Mouse (Mus musculus): ENCODE results near the gene Lct. TPM values are rescaled to one million over a fixed set of nuclear protein-coding genes. Genes with fewer than 3 reads are reported as not detected.
"Not testable (repeated sequence)": the region's sequence is repeated elsewhere in the genome, so short reads cannot be mapped to it uniquely, and the experiment has no call there.

The Lct gene
- polyA plus RNA-seq, 1 experiment from 2014 or later = not detected

GRCm38 (mm10) chr1:128278563-128278962, 49.6 kb downstream of the Lct start:
- no peak overlapping the region for H3K27ac ChIP-seq
- no peak overlapping the region for H3K4me3 ChIP-seq (ENCODE audit: inconsistent target)
- H3K79me2 ChIP-seq (ENCODE audit: inconsistent target) = no peaks in the 10 kb centered on the region
- WGBS (ENCODE audit: missing documents) = 88% methylated on average over 3 of the region's 3 CpGs
- peaks cover 64% of the 10 kb centered on the region for H3K36me3 ChIP-seq (ENCODE audit: inconsistent target)

GRCm38 (mm10) chr1:128275908-128276307, 52.2 kb downstream of the Lct start:
- H3K36me3 ChIP-seq (ENCODE audit: inconsistent target) = peaks cover 87% of the 10 kb centered on the region
- 86% methylated on average over 1 of the region's 1 CpGs for WGBS (ENCODE audit: missing documents)
- no peak overlapping the region for H3K4me3 ChIP-seq (ENCODE audit: inconsistent target)
- H3K79me2 ChIP-seq (ENCODE audit: inconsistent target) = no peaks in the 10 kb centered on the region
- H3K27ac ChIP-seq = no peak overlapping the region

- WGBS (ENCODE audit: missing documents) = 97% methylated on average over 3 of the region's 3 CpGs
- Histone ChIP-seq H3K4me3 (ENCODE audit: inconsistent target) (no peak overlapping the region), H3K27ac (no peak overlapping the region), H3K79me2 (ENCODE audit: inconsistent target) (no peaks in the 10 kb centered on the region), H3K36me3 (ENCODE audit: inconsistent target) (peaks cover 93% of the 10 kb centered on the region)
Observed at GRCm38 (mm10) chr1:128270731-128271130, 57.4 kb downstream of the Lct start.

GRCm38 (mm10) chr1:128267061-128267460, 61.1 kb downstream of the Lct start:
- H3K27ac ChIP-seq; H3K79me2 ChIP-seq (ENCODE audit: inconsistent target); H3K4me3 ChIP-seq (ENCODE audit: inconsistent target): not testable (repeated sequence)
- peaks cover 88% of the 10 kb centered on the region for H3K36me3 ChIP-seq (ENCODE audit: inconsistent target)
- 89% methylated on average over 6 of the region's 7 CpGs for WGBS (ENCODE audit: missing documents)

- Histone ChIP-seq H3K79me2 (ENCODE audit: inconsistent target) (peaks cover 56% of the 10 kb centered on the region), H3K27ac (peak overlapping the region; percentile 53), H3K36me3 (ENCODE audit: inconsistent target) (0 out of 2 replicates have a peak, but pooled peaks cover 3% of the 10 kb centered on the region), H3K4me3 (ENCODE audit: inconsistent target) (peak overlapping the region; percentile 73)
- WGBS (ENCODE audit: missing documents) = 0% methylated on average over 19 of the region's 19 CpGs
Observed at GRCm38 (mm10) chr1:128244727-128245355, 83.3 kb downstream of the Lct start.

GRCm38 (mm10) chr1:128243996-128244726, 84.0 kb downstream of the Lct start:
- under 1% methylated on average over 69 of the region's 71 CpGs for WGBS (ENCODE audit: missing documents)
- H3K79me2 ChIP-seq (ENCODE audit: inconsistent target) = peaks cover 49% of the 10 kb centered on the region
- peak overlapping the region; percentile 73 for H3K4me3 ChIP-seq (ENCODE audit: inconsistent target)
- no peaks in the 10 kb centered on the region for H3K36me3 ChIP-seq (ENCODE audit: inconsistent target)
- H3K27ac ChIP-seq = peak overlapping the region; percentile 53

GRCm38 (mm10) chr1:128243627-128243995, 84.5 kb downstream of the Lct start, which contains the start of gene Ubxn4:
Ubxn4 (plus strand) TSS chr1:128243964.
- Histone ChIP-seq H3K36me3 (ENCODE audit: inconsistent target) (no peaks in the 10 kb centered on the region), H3K27ac (peak within 1 kb of the TSS; percentile 53), H3K4me3 (ENCODE audit: inconsistent target) (peak within 1 kb of the TSS; percentile 73), H3K79me2 (ENCODE audit: inconsistent target) (peaks cover 43% of the 10 kb centered on the region)
- 17% methylated on average over 10 of the region's 10 CpGs for WGBS (ENCODE audit: missing documents)

GRCm38 (mm10) chr1:128235181-128235580, 92.9 kb downstream of the Lct start:
- 98% methylated on average over 4 of the region's 4 CpGs for WGBS (ENCODE audit: missing documents)

More at GRCm38 (mm10) chr1:128235181-128235580, 92.9 kb downstream of the Lct start:
- no peak overlapping the region for H3K4me3 ChIP-seq (ENCODE audit: inconsistent target)
- H3K36me3 ChIP-seq (ENCODE audit: inconsistent target) = peaks cover 55% of the 10 kb centered on the region
- no peak overlapping the region for H3K27ac ChIP-seq
- H3K79me2 ChIP-seq (ENCODE audit: inconsistent target) = no peaks in the 10 kb centered on the region

Other genes starting within 250 kb of the Lct start
- gene Zranb3, start 225.3 kb downstream of the Lct start, polyA plus RNA-seq (2018) = 3.8 to 38.9 TPM (median 8.1 TPM) in 3 replicates
- 43.5 to 128 TPM (median 109 TPM) in 3 replicates for gene R3hdm1, start 225.0 kb downstream of the Lct start, polyA plus RNA-seq (2018)
- gene Ubxn4, start 84.4 kb downstream of the Lct start, polyA plus RNA-seq (2018) = 50.7 to 81.1 TPM (median 51.1 TPM) in 3 replicates
- gene Mcm6, start 31.3 kb upstream of the Lct start, polyA plus RNA-seq (2018) = 23.2 to 176 TPM (median 54.1 TPM) in 3 replicates
- 51.7 to 126 TPM (median 88.1 TPM) in 3 replicates for gene Dars, start 89.0 kb upstream of the Lct start, polyA plus RNA-seq (2018)